Comparison of ENCODE assay signal across 18 mouse cellular contexts in the genomic region with DNA sequence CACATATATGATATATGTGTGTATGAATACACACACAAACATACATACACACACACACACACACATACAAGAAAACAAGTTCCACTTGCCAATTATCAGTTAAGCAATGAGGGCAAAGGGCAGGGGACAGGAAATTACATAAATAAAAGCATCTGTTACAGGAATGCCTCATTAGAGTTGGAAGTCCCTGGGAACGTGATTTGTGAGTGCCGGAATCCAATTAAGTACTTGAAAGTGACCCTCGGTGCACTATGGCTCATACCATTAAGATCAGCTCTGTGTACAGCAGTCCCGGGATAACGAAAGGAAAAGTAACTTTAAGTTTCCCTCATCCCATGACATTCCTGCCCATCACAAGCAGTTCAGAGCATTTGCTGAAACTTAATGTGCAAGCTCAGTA.
DNase-seq lines count a peak whose midpoint lies in the region; ATAC-seq and TF ChIP-seq lines count a peak whose summit lies in the region.
"Had no signal": no experiment of that assay in that cellular context is flagged by ENCODE, and none has a peak within 500 bp of the region (broad histone marks: within the 10 kb centered on the region; RNA-seq: fewer than 3 reads in every experiment).

No protein-coding gene starts in this region.

- no peak overlapping the region for H3K4me2 ChIP-seq in embryonic facial prominence, embryonic 11.5 days (ENCODE audit: low read depth, low read length)
- peak overlapping the region; percentile 48 for H3K4me2 ChIP-seq in limb, embryonic 13.5 days (replicated peaks)
- no peak overlapping the region for H3K4me2 ChIP-seq in forebrain, embryonic 14.5 days (ENCODE audit: low read length)
- H3K4me2 ChIP-seq: hindbrain, embryonic 12.5 days; neural tube, embryonic 15.5 days had no signal

- H3K9ac ChIP-seq in embryonic facial prominence, embryonic 11.5 days (replicated peaks; ENCODE audit: low read length): no peak overlapping the region
- H3K9ac ChIP-seq in limb, embryonic 13.5 days: no peak overlapping the region
- no peak overlapping the region for H3K9ac ChIP-seq in forebrain, embryonic 14.5 days (ENCODE audit: low read length)
- H3K9ac ChIP-seq: forebrain, postnatal 0 days; hindbrain, embryonic 12.5 days; liver, embryonic 14.5 days; neural tube, embryonic 15.5 days had no signal

- H3K4me3 ChIP-seq in embryonic facial prominence, embryonic 11.5 days (ENCODE audit: low read depth, low read length): no peak overlapping the region
- H3K4me3 ChIP-seq in limb, embryonic 13.5 days: peak overlapping the region; percentile 10
- no peak overlapping the region for H3K4me3 ChIP-seq in forebrain, embryonic 14.5 days (ENCODE audit: low read depth, low read length)
- H3K4me3 ChIP-seq: hindbrain, embryonic 12.5 days; left cerebral cortex, adult 2 months; megakaryocyte, embryonic 14.5 days; neural tube, embryonic 15.5 days had no signal

- H3K27ac ChIP-seq in embryonic facial prominence, embryonic 11.5 days (replicated peaks; ENCODE audit: low read depth, low read length): no peak overlapping the region
- no peak overlapping the region for H3K27ac ChIP-seq in limb, embryonic 13.5 days
- H3K27ac ChIP-seq in forebrain, embryonic 14.5 days (ENCODE audit: low read depth, low read length): no peak overlapping the region
- H3K27ac ChIP-seq: hindbrain, embryonic 12.5 days; left cerebral cortex, adult 2 months; liver, embryonic 14.5 days; neural tube, embryonic 15.5 days had no signal

- ATAC-seq in embryonic facial prominence, embryonic 11.5 days (replicated peaks; ENCODE audit: insufficient number of reproducible peaks, low FRiP score, low TSS enrichment, low read depth): no peak
- no peak for ATAC-seq in limb, embryonic 13.5 days (ENCODE audit: low FRiP score, low read depth)
- no peak for ATAC-seq in forebrain, embryonic 14.5 days
- ATAC-seq: forebrain, postnatal 0 days had no signal

- no peaks in the 10 kb centered on the region for H3K36me3 ChIP-seq in embryonic facial prominence, embryonic 11.5 days (replicated peaks; ENCODE audit: control insufficient read depth, insufficient read depth, low read depth, low read length)
- no peaks in the 10 kb centered on the region for H3K36me3 ChIP-seq in limb, embryonic 13.5 days
- no peaks in the 10 kb centered on the region for H3K36me3 ChIP-seq in forebrain, embryonic 14.5 days (ENCODE audit: control insufficient read depth, insufficient read depth, low read length)
- H3K36me3 ChIP-seq: hindbrain, embryonic 12.5 days; neural tube, embryonic 15.5 days had no signal

- WGBS in embryonic facial prominence, embryonic 11.5 days: 28% methylated on average over 5 of the region's 5 CpGs
- WGBS in limb, embryonic 13.5 days: 18% methylated on average over 5 of the region's 5 CpGs
- WGBS in forebrain, embryonic 14.5 days: 31% methylated on average over 5 of the region's 5 CpGs

- no peaks in the 10 kb centered on the region for H3K4me1 ChIP-seq in embryonic facial prominence, embryonic 11.5 days (ENCODE audit: control insufficient read depth, insufficient read depth, low read length)
- peaks cover 11% of the 10 kb centered on the region for H3K4me1 ChIP-seq in limb, embryonic 13.5 days
- no peaks in the 10 kb centered on the region for H3K4me1 ChIP-seq in forebrain, embryonic 14.5 days (ENCODE audit: control insufficient read depth, insufficient read depth, low read length)
- H3K4me1 ChIP-seq: hindbrain, embryonic 12.5 days; megakaryocyte, embryonic 14.5 days; neural tube, embryonic 15.5 days had no signal

- TF ChIP-seq CTCF in brain, embryonic 14.5 days (IDR thresholded peaks at IDR 0.05; ENCODE audit: borderline replicate concordance, extremely low read depth, insufficient read depth, insufficient read length): no peak

- H3K9me3 ChIP-seq in embryonic facial prominence, embryonic 11.5 days (replicated peaks; ENCODE audit: control insufficient read depth, low read length): no peaks in the 10 kb centered on the region
- no peaks in the 10 kb centered on the region for H3K9me3 ChIP-seq in limb, embryonic 13.5 days
- no peaks in the 10 kb centered on the region for H3K9me3 ChIP-seq in forebrain, embryonic 14.5 days (replicated peaks; ENCODE audit: control insufficient read depth, low read length)
- H3K9me3 ChIP-seq: G1E; hindbrain, embryonic 12.5 days; neural tube, embryonic 15.5 days had no signal

- H3K27me3 ChIP-seq in embryonic facial prominence, embryonic 11.5 days (ENCODE audit: control insufficient read depth, insufficient read depth, low read length): no peaks in the 10 kb centered on the region
- no peaks in the 10 kb centered on the region for H3K27me3 ChIP-seq in limb, embryonic 13.5 days
- no peaks in the 10 kb centered on the region for H3K27me3 ChIP-seq in forebrain, embryonic 14.5 days (replicated peaks; ENCODE audit: control insufficient read depth, insufficient read depth, low read length)
- H3K27me3 ChIP-seq: hindbrain, embryonic 12.5 days; megakaryocyte, embryonic 14.5 days; neural tube, embryonic 15.5 days had no signal

- DNase-seq in kidney, adult 9 months: peak; percentile 16
- no peak for DNase-seq in kidney, adult 8-10 months
- peak; percentile 17 for DNase-seq in brain, embryonic 14.5 days (ENCODE audit: low read depth)
- peak; percentile 64 for DNase-seq in embryonic facial prominence, embryonic 11.5 days (ENCODE audit: low spot score)
- no peak for DNase-seq in spleen, postnatal 36 days (ENCODE audit: low spot score in 2 of 2)
- no peak for DNase-seq in forebrain, embryonic 14.5 days (ENCODE audit: low spot score)
- DNase-seq: adrenal gland, postnatal 25 days; cerebellum, postnatal 25 days; forebrain, postnatal 0 days; gastrocnemius, postnatal 25 days; right cerebral cortex, adult 18-20 months had no signal

- TF ChIP-seq POLR2A in brain, embryonic 14.5 days (IDR thresholded peaks at IDR 0.05; ENCODE audit: borderline replicate concordance, extremely low read depth, insufficient read depth, insufficient read length, poor library complexity, severe bottlenecking): no peak

Comparison
In these comparisons a context has a peak if more than half of its experiments do, and no peak if none do; other contexts are left out.
1. DNase-seq: peak in kidney, adult 9 months (single experiment), brain, embryonic 14.5 days (single experiment) and embryonic facial prominence, embryonic 11.5 days (single experiment); none in kidney, adult 8-10 months (0 of 2), spleen, postnatal 36 days (0 of 2) and forebrain, embryonic 14.5 days (single experiment).